Mouse (Mus musculus) forebrain, postnatal 0 days (tissue): ENCODE results near the gene Camta2. TPM values are rescaled to one million over a fixed set of nuclear protein-coding genes. Genes with fewer than 3 reads are reported as not detected.

Experiments
- ATAC-seq: fragments of 200-750 bp; cut with Nextera tagmentation; 2 replicates; pipeline ENCODE4 v1.8.0; 2017; ENCODE audit warnings: mild to moderate bottlenecking, moderate library complexity
- DNase-seq: peaks from one replicate; pipeline ENCODE4 v3.0.0-alpha.2; 2015
- H3K27ac ChIP-seq: fragments of 300-500 bp; sonication (generic); 2 replicates; pipeline ENCODE4 v1.5.1; 2014; ENCODE audit warnings: low read depth, mild to moderate bottlenecking, antibody characterized with exemption, low read length, moderate library complexity, mixed read lengths
- H3K27me3 ChIP-seq: fragments of 300-500 bp; sonication (generic); 2 replicates; pipeline ENCODE4 v1.6.1; 2014; ENCODE audit warnings: mild to moderate bottlenecking, low read length, mixed read lengths; ENCODE audit not compliant: insufficient read depth
- H3K36me3 ChIP-seq: fragments of 300-500 bp; sonication (generic); 2 replicates; pipeline ENCODE4 v1.6.1; 2014; ENCODE audit warnings: mild to moderate bottlenecking, moderate library complexity; ENCODE audit not compliant: insufficient read depth
- H3K4me1 ChIP-seq: fragments of 300-500 bp; sonication (generic); 2 replicates; pipeline ENCODE4 v1.6.1; 2014; ENCODE audit warnings: antibody characterized with exemption; ENCODE audit not compliant: insufficient read depth
- H3K4me2 ChIP-seq: fragments of 300-500 bp; sonication (generic); 2 replicates; pipeline ENCODE4 v1.6.1; 2014; ENCODE audit warnings: low read depth, mild to moderate bottlenecking, moderate library complexity
- H3K4me3 ChIP-seq: fragments of 300-500 bp; sonication (generic); 2 replicates; pipeline ENCODE4 v1.5.1; 2014; ENCODE audit warnings: low read depth, low read length, mixed read lengths
- H3K9ac ChIP-seq: fragments of 300-500 bp; sonication (generic); 2 replicates; pipeline ENCODE4 v1.6.1; 2014; ENCODE audit warnings: mild to moderate bottlenecking
- H3K9me3 ChIP-seq: fragments of 300-500 bp; sonication (generic); 2 replicates; pipeline ENCODE4 v1.6.1; 2016; ENCODE audit warnings: low read length
- CTCF ChIP-seq: sonication (generic); IDR thresholded peaks from 2 replicates; pipeline ENCODE4 v1.5.1; 2016; ENCODE audit warnings: antibody characterized with exemption, control low read depth, low read depth
- WGBS: fragments of 180-500 bp; shearing (Covaris S2); extraction: QIAGEN DNeasy Blood & Tissue Kit; methylation state at CpG from one replicate; pipeline ENCODE4 v1.1.7; 2014; 5-methylcytosine and 5-hydroxymethylcytosine counted together
- polyA plus RNA-seq: library from polyadenylated mRNA; unstranded; fragments of >200 nt; fragmentation: Nextera tagmentation; extraction: Ambion mirVana; gene quantifications from 2 replicates; pipeline ENCODE4 v1.2.1, GENCODE M21; 2015
- total RNA-seq: library from RNA; depleted of rRNA; stranded (reverse); fragments of >200 nt; gene quantifications from 2 replicates; pipeline ENCODE4 v1.2.3, GENCODE M21; 2014

The Camta2 gene
- total and polyA plus RNA-seq, 2 experiments from 2014 or later, result 17.3 to 17.7 TPM

DNA sequence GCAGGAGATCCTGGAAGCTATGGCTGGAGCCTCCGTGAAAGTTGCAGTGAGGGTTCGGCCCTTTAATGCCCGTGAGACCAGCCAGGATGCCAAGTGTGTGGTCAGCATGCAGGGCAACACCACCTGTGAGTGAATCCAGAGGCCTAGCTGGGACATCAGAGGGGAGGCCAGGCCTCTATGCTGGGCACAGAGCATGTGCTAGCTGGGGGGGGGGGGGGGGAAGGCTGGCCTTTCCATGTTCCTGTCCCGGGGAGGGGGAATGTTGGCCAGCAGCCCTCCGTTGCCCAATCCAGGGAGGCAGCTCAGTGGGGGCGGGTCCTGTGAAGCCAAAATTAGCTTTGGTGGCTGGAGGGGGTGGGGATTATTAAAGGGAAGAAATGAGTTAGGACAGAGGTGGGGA, 14.9 kb upstream of the Camta2 start:
- H3K4me3 ChIP-seq, result no peak overlapping the region
- H3K9ac ChIP-seq, result no peak overlapping the region
- DNase-seq (no peak), ATAC-seq (no peak)
- H3K4me1 ChIP-seq, result peaks cover 8% of the 10 kb centered on the region; the same call in 1 of the 2 replicates
- peaks cover 49% of the 10 kb centered on the region for H3K36me3 ChIP-seq
- no peaks in the 10 kb centered on the region for H3K9me3 ChIP-seq
- no peaks in the 10 kb centered on the region for H3K27me3 ChIP-seq
- WGBS, result 75% methylated on average over 6 of the region's 6 CpGs
- TF ChIP-seq CTCF, result no peak
- no peak overlapping the region for H3K27ac ChIP-seq
- H3K4me2 ChIP-seq, result no peak overlapping the region

DNA sequence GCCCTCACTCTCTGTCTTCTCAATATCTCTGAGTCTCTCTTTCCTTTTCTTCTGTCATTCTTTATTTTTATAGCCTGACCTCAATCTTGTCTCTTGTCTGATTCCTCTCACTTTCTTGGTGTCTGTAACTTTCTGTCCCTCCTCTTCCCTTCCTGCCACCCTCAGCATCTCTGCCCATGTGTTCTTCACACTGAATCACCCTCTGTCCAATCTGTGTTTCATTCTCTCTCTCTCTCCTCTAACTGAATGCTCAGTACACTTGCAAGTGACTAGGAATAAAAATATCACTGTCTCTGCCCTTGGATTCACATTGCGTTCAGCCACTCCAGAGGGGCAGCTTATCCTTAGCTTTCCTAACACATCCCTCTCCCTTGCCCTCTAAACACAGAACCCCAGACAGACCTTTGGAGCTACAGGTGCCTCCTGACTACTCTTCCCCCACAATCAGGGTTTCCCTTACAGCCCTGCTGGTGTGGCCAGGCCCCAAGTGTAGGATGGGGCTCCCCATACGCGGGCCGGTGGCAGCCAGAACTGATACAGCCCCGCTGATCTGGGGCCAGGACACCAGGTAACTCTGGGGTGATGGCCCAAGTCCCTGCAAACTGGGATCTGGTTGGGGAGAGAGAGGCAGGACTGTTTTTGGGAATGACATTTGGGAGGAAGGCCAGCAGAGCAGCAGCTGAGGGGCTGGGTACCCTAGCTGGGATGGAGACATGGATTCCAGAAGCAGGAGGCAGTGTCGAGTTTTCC, 14.3 kb upstream of the Camta2 start:
- H3K36me3 ChIP-seq, result peaks cover 43% of the 10 kb centered on the region
- H3K4me3 ChIP-seq, result no peak overlapping the region
- no peak for TF ChIP-seq CTCF

DNA sequence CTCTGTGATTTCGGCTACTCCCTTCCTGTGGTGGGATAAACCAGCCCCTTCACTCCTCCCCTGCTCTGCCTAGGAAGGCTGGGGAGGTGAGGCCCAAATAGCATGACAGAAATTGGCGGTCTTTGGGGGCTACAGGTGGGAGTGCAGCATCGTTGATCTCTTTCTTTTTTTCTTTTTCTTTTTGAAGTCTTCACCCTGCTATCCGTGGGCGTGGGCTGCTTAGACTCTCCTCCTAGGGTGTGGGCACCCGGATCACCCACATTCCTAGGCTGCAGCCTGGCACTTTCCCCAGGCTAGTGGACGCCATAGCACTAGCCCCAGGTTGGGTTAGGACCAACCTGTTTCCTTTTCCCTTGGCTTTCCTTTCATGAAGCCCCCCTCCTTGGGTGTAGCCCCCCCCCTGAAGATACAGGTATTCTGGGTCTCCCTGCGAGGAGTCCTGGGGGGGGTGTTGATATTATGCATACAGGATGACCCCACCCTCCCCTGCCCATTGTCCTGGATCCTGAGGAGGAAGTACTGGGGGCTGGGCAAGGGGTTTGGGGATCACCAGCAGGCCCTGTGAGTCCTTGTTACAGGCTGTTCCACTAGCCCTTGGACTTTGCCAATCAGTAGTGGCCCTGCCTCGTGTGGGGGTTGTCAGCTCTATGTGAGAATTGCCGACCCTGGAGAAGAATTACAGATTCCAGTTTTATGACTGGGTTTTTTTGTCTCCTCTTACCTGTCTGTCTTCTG, 13.5 kb upstream of the Camta2 start:
- H3K27me3 ChIP-seq, result no peaks in the 10 kb centered on the region
- peak overlapping the region; percentile 91 for H3K4me3 ChIP-seq
- no peak overlapping the region for H3K27ac ChIP-seq
- peak overlapping the region; percentile 80 for H3K9ac ChIP-seq
- H3K4me2 ChIP-seq, result peak overlapping the region; percentile 90
- H3K4me1 ChIP-seq, result peaks cover 8% of the 10 kb centered on the region; the same call in 1 of the 2 replicates
- ATAC-seq (no peak), DNase-seq (no peak)
- H3K36me3 ChIP-seq, result peaks cover 35% of the 10 kb centered on the region
- TF ChIP-seq CTCF, result no peak
- no peaks in the 10 kb centered on the region for H3K9me3 ChIP-seq
- WGBS, result 9% methylated on average over 10 of the region's 10 CpGs

More for the DNA sequence above, 14.3 kb upstream of the Camta2 start:
- no peak overlapping the region for H3K27ac ChIP-seq
- peak overlapping the region; percentile 90 for H3K4me2 ChIP-seq
- H3K4me1 ChIP-seq, result peaks cover 8% of the 10 kb centered on the region; the same call in 1 of the 2 replicates
- H3K9me3 ChIP-seq, result no peaks in the 10 kb centered on the region
- no peak for DNase-seq
- WGBS, result 82% methylated on average over 6 of the region's 6 CpGs
- peak overlapping the region; percentile 80; the same call in 1 of the 2 replicates for H3K9ac ChIP-seq
- no peak for ATAC-seq
- no peaks in the 10 kb centered on the region for H3K27me3 ChIP-seq

DNA sequence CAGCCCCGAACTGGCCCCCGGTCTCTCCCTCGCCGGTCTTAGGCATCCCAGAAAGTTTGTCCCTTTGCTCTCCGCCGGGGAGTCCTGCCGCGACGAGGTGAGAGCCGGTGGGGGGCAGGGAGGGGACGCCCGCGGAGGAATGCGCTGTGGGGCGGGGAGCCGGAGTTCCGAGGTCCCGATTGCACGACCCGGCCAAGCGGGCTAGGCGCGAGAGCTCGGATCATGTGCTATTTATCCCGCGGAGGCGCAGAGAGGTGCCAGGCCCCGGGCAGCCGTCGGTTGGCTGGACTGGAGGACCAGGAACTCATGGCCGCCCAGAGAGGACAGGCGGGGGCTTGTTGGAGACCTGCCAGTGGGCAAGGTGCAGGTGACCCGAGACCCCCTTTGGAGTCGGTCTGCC, 12.7 kb upstream of the Camta2 start:
- Histone ChIP-seq H3K27ac (peak overlapping the region; percentile 75), H3K36me3 (peaks cover 27% of the 10 kb centered on the region), H3K4me1 (peaks cover 8% of the 10 kb centered on the region; the same call in 1 of the 2 replicates), H3K27me3 (no peaks in the 10 kb centered on the region), H3K4me3 (peak overlapping the region; percentile 91), H3K9ac (peak overlapping the region; percentile 80), H3K4me2 (peak overlapping the region; percentile 90), H3K9me3 (no peaks in the 10 kb centered on the region)
- DNase-seq, result peak; percentile 28
- under 1% methylated on average over 34 of the region's 34 CpGs for WGBS
- ATAC-seq, result peak; percentile 23
- no peak for TF ChIP-seq CTCF

DNA sequence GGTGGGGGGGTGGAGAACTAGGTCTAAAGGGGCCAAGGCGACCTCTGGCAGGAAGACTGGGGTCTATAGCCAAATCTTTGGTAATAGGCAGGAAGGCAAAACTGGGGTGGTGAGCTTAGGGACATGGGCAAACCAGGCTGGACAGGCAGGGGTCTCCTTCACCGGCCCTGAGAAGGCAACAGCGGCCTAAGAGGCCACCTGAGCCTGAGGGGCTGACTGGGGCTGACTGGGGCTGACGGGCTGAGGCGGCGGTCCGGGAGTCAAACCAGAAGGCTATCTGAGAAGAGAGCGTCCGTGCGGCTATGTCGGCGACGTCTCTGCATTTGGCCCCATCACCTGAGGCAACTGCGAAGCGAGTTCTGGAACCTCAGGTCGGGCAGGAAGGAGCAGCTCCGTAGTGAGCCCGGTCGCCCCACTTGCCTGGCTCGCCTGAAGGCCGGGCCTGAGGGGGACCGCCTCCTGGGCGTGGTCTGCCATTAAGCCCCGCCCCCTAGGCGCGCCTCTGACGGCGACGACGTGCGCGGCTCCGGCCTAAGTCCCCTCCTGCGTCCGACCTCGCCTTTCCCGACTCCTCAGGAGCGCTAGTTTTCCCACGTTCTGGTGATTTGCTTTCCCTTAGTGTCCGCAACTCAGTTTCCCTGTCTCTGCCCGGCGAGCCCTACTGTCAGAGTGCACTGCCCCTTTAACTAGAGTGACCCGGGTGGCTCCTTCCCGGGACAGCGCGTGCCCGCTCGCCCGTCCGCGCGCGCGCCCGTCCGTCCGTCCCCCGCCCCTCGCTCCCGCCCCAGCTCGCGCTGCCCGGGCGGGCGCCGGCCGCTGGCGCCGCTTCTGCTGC, 12.0 kb upstream of the Camta2 start, which contains the start of the genes Inca1 and Kif1c:
Gene Inca1, minus strand, starts transcription at position 434 of the 835 bp plus-strand sequence.
Gene Kif1c, plus strand, starts transcription at position 827 of the 835 bp plus-strand sequence.
- ATAC-seq (peak; percentile 99), DNase-seq (peak; percentile 96)
- Histone ChIP-seq H3K36me3 (peaks cover 20% of the 10 kb centered on the region), H3K4me2 (peak within 1 kb of the TSS; percentile 90), H3K9ac (peak within 1 kb of the TSS; percentile 80), H3K4me3 (peak within 1 kb of the TSS; percentile 91), H3K4me1 (peaks cover 8% of the 10 kb centered on the region; the same call in 1 of the 2 replicates), H3K9me3 (no peaks in the 10 kb centered on the region), H3K27ac (peak within 1 kb of the TSS; percentile 75), H3K27me3 (no peaks in the 10 kb centered on the region)
- TF ChIP-seq CTCF, result no peak
- WGBS, result 3% methylated on average over 68 of the region's 69 CpGs

DNA sequence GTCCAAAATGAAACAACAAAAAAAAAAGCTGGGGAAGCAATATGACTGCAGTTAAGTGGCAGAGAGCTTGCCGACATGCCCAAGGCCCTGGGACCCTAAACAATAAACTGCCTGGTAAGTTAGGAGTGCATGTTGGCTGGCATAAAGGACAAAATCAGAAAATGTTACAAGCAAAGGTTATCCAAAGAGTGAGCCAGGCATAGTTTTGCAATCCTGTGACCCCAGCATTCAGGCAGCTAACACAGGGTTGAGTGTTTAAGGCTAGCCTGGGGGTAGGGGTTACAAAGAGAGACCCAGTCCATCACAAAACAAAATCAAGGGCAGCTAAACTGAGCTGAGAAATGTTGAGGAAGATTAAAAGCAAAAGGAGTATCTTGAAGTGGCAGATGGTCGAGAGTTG, 11.1 kb upstream of the Camta2 start:
- Histone ChIP-seq H3K27me3 (no peaks in the 10 kb centered on the region), H3K27ac (no peak overlapping the region), H3K4me1 (peaks cover 8% of the 10 kb centered on the region; the same call in 1 of the 2 replicates), H3K4me3 (no peak overlapping the region), H3K4me2 (no peak overlapping the region), H3K9me3 (no peaks in the 10 kb centered on the region), H3K36me3 (peaks cover 12% of the 10 kb centered on the region; the same call in 1 of the 2 replicates), H3K9ac (no peak overlapping the region)
- WGBS, result 78% methylated on average over 2 of the region's 2 CpGs
- no peak for TF ChIP-seq CTCF
- DNase-seq (no peak), ATAC-seq (no peak)
